Mouse (Mus musculus): ENCODE results near the gene Syt16.

The Syt16 gene

DNA sequence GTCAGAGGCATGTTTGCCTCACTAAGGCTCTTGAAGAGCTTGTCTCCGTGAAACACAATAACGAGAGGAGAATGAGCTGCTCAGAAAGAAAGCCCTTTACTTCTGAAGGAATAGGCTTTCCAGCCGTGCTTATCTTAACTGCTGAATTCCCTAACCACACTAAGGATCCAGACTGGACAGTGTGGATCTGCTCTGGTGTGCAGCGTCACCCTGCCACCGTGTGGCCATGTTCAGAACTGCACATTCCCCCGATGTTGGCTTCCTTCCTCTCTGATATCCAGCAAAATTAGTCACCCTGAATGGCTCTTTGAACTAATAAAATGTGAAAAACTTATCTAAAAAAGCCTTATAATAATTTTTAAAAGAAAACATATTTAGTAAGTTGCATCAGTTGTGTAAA lies 16.3 kb downstream of the Syt16 start:
- peak; percentile 71 to 86 for DNase-seq (ENCODE audit: low spot score in 2 of 2)

DNA sequence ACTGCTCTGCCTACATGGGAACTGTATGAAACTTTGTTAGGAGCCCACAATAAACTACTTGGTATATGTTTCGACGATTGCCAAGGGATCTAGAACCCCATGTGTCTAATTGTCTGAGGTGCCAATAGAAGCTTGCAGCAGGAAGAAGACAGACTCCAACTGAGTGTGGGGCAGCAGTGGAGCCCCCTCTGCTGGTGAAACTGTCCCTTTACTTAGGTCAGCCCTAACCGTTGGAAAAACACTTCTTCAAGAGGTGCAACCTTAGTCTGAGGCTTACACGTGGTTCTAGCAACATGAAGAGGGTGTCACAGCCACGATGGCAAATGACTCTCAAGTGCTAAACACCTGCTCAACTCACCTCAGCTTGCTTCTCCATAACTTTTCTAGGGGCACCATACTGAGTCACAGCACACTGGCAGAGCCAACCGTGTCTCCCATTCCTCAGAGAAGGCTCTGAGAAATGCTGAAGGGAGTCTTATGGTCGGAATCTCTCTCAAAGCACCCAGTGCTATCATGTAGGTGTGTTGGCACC lies 17.3 kb downstream of the Syt16 start:
- peak in 1 of 2 experiments; percentile 57 for DNase-seq (ENCODE audit: low spot score in 2 of 2)

DNA sequence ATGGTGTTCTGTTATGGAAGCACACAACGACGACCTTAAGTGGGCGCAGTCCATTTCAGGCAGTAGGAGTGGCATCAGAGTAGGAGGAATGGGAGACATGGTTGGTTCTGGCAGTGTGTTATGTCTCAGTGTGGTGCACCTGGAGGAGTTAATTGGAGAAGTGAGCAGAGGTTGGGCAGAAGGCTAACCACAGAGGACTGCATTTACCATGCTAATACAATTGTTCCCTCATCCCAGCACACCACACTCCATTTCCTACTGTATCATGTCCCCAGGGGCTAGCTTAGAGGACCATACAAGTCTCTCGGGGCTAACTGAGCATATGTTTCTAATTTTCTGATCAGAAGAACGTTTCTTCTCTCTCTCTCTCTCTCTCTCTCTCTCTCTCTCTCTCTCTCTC lies 18.0 kb downstream of the Syt16 start:
- peak in 1 of 2 experiments; percentile 14 for DNase-seq (ENCODE audit: low spot score in 2 of 2)

DNA sequence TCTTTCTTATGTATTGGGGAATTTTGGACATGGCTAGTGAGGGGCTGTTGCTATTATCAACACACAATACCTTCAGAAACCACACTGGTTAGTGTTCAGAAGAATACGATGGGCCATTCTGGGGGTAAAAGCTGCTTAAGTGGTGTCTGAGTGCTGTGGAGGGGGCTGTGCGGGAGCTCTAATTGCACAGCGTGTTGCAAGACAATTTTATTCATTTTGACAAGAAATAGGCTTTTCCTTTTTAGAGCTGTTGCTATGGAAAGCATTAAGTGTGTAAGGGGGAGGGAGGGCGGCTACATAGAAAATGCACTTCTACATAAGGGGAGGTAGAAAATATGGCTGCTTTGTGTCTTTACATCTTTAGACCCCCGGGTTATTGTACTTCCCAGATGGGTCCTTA lies 25.8 kb downstream of the Syt16 start:
- DNase-seq (ENCODE audit: low spot score in 2 of 2): no peak

DNA sequence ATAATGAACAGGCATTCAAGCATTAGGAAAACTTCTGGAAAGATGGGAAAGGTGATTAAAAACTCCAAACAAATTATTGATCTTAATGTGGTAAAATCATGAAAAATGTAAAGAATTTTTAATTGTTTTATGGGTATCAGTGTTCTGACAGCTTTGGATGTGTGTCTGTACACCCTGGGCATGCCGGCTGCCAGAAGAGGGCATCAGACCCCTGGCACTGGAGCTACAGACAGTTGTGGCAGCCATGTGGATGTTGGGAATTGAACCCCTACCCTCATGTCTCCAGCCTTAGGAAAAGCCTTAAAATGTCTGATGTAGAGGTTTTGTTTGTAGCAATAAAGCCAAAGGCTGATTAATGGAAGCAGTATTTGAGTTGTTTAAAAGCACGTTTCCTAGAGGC lies 27.5 kb downstream of the Syt16 start:
- no peak for DNase-seq (ENCODE audit: low spot score in 2 of 2)

DNA sequence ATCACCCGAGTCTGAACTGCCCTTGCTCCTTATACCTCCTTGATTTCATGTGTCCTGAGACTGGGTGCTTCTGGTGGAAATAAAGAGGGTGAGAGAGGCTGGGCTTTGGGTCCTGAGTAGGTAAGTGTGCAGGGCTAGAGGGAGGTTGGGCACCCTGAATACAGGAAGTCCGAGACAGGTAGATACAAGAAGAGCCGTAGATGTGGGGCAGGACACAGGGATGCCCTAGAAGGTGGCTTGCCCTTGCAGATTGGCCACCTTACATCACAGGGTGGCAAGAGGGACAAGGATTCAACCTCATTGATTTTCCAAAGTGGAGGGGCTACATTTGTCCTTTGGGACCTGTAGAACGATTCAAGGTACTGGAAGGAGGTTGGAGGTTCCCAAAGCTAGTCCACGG lies 45.8 kb downstream of the Syt16 start:
- no peak for DNase-seq (ENCODE audit: low spot score in 2 of 2)

DNA sequence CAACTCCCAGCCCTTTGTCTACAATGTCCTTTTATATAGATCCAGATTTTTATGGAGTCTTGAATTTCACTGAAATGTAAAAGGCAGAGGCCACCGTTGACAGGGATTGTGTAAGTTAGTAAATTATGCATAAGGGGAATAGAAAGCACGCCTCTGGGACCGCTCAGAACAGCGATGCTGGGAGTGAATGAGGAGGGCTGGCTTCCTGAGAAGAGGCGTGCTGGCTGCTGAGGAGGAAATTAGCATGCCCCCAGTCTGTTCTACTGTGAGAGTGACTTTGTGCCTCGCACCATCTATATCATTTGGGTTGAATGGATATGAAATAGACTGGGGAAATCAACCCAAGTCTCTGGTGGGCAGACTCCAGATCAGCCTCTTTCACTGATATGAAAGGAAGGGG lies 46.3 kb downstream of the Syt16 start:
- DNase-seq (ENCODE audit: low spot score in 2 of 2): no peak

DNA sequence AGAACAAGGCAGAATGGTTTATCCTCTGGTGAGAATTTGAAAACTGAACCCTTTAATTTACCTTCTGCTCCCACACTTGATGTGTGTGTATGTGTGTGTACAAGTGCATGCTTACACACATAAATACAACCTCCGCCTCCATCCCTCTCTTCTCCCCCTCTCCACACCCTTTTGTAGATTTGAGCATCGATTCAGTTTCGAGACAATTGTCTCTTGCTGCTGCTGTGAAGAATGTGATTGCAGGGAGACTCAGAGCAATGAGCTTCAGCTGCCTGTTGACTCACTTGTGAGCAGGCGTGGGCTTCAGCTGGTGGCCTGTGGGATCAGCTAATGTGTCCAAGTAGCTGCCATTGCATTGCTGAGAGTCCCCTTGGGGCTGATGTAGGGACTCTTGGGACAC lies 46.8 kb downstream of the Syt16 start:
- no peak for DNase-seq (ENCODE audit: low spot score in 2 of 2)

DNA sequence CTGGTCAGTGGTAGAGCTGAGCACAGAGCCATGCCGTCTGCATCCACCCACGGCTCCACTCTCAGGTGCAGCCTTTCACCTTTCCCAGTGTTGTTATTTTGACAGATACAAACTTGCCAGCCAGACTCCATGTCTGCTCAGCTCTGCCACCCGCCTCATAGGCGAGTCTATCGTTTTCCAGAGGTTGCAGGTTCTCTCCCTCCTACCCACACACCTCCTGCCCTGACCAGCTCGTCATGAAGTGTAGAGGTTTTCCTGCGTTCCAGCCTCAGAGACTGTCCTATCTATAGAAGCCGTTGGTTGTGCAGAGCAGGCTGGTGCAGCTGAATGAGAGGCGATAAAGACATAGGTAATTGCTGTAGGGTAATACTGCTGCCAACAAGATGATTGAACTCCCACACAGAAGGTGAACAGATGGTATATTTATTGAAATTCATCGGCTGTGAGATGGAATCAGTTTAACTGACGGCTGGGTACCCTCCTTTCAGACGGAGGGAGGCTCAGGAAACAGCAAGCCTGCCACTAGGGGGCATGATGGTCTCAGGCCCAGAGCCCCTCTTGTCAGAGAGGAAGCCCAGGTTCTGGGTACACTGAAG lies 58.0 kb downstream of the Syt16 start:
- DNase-seq (ENCODE audit: low spot score in 2 of 2): peak in 1 of 2 experiments; percentile 71

DNA sequence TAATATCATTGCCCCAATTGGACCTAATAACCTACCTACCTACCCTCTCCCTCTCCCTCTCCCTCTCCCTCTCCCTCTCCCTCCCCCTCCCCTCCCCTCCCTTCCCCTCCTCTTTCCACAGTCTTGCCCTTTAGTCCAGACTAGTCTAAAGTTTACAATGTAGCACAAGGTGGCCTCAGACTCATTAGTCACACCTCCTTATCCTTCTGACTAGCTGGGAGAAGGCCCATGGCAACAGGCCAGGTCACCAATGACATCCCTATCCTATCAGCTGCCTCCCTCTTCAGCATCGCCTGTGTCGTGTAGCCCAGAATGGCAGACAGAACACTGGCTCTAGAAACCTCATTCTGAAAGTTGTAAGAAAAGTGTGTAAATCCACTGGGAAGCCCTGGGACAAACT lies 58.7 kb downstream of the Syt16 start:
- no peak for DNase-seq (ENCODE audit: low spot score in 2 of 2)

DNA sequence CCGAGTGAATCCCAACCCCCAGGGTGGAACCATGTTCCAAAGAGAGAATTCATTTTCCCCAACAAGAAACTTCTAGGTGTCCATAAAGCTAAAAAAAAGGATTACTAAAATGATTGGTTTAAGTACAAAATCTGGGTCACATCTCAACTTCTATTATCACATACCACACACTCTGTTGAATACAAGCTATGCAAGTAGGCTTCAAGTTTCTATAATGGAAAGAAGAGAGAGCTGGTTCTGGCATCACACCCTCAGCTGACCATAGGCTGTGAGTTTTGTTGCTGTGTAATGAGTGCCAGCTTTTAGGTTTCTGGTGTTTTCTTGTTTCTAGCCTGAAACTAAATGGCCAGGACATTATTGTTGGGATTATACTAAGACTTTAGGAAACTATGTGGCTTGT lies 65.1 kb downstream of the Syt16 start:
- DNase-seq (ENCODE audit: low spot score in 2 of 2): no peak

DNA sequence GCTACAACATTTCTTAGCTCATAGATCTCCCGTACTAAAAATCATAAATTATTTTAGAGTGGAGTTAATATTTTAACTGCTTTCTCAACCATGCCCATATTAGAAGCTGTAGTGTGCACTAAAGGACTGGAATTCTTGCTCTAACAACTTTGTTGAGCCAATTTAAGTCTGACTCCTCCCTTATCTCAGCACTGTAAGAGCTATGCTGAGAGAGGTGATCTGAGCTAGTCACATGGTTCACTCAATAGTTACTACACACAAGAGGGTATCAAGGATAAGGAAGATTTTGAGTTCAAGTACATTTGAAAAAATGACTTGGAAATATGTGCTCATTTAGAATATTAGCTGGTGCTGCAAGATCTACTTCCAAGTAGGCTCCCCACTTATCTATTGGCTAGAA lies 71.5 kb downstream of the Syt16 start:
- DNase-seq (ENCODE audit: low spot score in 2 of 2): no peak

DNA sequence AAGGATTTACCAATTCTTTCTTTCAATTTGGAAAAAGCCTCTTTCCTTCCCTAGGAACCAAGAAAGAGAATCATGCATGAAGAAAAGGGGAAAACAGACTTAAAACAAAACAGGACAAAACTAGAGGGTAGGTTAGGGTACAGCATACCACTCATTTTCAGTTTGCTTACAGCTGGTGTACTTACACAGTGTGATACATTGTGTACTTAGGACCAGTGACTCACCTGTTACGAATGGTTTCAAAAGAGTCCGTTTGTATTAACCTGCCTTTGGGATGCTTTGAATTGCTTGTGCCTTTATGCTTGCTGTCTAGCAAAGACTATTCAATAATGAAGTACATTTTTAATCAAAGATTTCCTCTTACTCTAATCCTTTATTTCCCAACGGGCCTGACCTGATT lies 78.1 kb downstream of the Syt16 start:
- no peak for DNase-seq (ENCODE audit: low spot score in 2 of 2)

DNA sequence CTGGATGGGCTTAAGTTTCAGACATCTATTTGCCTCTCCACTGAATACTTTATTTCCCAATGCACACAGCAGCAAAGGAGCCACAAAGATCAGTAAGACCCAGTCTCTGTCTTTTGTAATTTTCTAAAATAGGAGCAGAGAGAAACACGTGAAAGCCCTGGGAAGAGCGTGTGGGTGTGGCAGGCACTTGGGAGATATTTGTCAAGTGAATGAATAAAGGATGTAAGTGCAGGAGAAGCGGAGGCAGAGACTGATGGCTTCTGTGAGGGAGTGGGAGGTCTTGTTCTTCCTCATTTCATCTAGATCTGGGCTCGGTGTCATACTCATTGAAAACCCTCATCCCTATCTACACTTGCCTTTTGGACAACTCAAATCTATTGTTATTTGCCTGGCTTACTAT lies 78.6 kb downstream of the Syt16 start:
- DNase-seq (ENCODE audit: low spot score in 2 of 2): no peak

DNA sequence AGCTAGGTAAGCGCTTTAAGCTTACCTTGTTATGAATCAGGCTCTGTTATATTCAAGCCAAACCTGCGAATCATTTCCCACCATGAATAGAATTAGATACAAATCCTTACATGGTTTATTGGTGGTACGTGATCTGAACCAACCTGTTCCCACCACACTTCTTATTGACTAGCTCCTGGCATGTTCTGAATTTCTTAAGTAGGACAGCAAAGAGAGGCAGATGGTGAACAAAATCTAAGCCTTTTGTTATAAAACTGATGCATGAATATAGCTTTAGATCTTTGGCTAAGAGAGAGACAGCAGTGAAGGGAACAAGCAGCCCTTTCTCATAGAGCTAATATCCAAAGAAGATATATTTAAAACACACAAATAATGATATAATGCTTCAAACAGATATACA lies 83.7 kb downstream of the Syt16 start:
- DNase-seq (ENCODE audit: low spot score in 2 of 2): no peak

DNA sequence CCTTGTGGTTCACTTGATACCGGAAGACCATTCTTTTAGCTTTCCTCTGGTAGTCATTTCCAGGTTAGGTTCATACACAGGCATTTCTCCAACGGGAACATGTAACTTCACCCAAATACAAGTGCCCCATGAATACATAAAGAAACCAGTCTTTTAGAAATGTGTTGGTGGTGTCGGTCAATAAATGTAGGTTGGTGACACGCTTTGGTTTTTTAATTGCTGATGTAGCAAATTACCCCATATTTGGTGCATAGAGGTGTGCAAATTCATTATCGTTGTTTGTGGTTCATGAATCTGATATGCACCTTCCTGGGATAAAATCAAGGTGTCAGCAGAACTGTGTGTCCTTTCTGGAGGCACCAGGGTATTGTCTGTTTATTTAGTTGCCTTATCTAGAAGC lies 86.9 kb downstream of the Syt16 start:
- no peak for DNase-seq (ENCODE audit: low spot score in 2 of 2)

DNA sequence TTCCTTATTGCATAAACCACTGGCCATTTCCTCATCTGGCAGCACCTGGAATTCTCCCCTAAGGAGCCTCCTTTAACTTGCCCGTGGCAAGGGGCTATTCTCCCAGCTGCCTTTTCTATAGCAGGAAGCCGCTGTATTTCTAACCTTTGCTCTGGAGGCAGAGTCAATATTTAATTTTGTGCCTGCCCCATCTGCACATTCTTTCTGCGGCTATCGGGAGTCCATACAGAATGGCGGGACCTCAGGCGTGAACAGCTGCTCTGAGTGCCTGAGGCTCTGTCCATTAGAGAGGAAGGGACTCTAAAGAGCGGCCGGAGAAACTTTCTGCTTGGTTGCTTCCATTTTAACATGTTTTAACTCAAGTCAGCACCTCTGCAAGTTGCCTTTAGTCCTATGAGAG lies 89.6 kb downstream of the Syt16 start:
- no peak for DNase-seq (ENCODE audit: low spot score in 2 of 2)

DNA sequence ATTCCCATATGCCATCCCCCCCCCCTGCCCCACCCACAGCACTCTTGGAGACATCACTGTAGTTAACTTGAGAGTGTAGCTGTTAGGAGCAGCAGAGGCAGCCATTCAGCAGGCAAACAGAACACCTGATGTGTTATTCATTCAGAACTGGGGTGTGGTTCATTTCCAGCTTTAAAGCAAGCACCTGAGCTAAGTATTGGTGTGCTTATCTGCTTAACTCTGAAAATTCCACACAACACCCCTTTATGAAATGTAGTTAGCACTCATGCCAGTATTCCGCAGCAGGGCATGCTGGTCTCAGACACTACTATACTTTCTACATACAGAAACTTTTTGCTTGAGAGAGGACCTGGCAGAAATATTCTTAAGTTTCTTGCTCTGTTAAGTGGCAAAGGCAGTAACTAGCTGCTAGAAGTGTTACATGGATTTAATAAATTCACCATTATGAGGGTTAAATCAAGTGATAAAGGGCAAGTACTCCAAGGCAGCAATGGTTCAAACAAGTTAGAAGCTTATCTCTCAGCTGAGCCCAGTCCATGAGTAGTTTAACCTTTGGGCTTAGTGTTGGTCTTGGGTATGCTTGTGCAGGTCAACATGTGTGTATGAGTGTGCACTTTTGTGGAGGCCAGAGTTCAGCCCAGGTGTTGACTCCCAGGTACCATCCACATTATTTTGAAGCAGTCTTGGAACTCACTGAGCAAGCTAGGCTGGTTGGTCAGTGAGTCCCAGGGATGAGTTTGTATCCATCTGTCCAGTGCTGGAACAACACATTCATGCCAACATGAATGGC lies 92.1 kb downstream of the Syt16 start:
- DNase-seq (ENCODE audit: low spot score in 2 of 2): no peak

DNA sequence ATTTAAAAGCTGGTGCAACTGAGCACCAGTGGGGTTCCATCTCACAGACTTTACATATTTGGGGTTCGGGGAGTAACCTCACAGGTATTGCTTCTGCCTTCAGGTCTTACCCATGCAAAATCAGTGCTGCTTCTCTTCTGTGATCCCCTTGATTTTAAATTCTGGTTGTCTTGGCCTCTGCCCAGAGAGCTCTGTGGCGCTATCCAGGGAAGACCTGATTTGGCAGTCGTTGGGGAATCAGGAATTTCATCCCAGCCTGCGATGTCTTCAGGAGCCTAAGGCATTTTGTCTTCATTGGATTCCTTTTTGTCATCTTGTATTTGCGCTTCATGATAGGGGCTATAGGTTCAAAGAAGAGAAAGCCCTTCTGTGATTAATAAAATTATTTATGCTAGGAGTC lies 95.1 kb downstream of the Syt16 start:
- no peak for DNase-seq (ENCODE audit: low spot score in 2 of 2)

DNA sequence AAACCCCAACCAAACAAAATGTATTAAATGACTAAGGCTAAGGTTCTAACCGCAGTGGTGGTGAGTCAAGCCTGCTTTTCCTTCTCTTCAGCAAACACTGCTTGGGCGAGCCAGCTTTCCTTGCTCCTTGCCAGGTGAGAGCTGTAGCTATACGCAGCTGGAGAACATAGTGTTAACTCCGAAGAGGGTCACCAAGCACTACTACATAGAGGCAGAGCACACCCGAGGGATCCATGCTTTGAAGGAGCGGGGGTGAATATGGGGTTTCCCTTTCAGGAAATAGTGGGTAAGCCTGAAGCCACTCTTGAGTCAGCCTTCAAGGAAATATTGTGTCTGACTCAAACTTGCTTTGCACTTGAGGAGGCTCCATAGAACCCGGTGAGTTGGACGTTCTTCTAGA lies 95.6 kb downstream of the Syt16 start:
- no peak for DNase-seq (ENCODE audit: low spot score in 2 of 2)

DNA sequence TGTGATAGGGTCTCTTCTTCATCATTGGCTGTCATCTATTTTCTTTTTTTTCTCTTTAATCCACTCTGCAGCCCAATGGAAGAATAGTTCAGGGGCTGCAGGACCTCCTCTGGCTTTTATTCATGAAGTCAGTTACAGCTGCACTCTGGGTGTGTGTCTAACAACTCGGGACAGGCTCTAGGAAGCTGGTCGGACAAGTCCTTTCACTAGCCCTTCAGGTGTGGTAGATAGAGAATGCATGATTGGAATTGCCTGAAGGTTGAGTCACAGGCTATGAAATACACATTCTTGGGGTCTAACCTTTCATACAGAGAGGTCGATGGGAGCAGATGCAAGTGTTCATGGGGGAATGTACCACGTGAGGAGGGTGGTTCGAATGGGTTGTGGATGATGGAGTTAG lies 97.2 kb downstream of the Syt16 start:
- DNase-seq (ENCODE audit: low spot score in 2 of 2): no peak

DNA sequence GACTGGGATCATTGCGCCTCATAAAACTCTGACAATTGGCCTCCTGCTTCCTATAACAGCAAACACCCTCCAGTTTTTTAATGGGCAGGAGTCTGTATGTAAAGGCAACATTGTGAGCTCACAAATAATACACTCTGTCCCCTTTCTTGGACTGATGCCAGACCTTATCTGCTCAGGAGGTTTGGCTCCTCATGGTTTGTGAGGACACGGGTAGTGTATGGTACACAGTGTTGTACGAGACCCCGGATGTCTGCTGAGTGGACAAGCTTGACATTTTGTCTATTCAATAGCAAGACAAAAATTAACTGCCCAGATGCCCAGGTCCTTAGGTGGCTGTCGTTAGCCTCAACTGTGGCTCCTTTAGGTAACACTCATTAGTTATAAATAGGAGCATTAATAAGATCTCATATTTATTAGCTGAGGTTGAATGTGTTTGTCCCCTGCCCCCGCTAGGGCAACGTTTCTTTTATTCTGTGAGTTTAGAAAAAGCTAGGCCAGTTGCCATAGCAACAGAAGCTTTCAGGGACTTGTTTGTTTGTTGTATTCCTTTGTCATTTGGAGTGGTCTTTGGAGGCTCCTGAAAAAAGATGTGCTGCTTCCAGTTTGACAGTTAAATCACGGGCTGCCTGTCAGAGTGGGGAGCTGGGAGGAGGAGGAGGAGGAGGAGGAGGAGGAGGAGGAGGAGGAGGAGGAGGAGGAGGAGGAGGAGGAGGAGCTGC lies 101.3 kb downstream of the Syt16 start:
- no peak for DNase-seq (ENCODE audit: low spot score in 2 of 2)

Data from urinary bladder, postnatal 4 days (tissue).